Mouse (Mus musculus): ENCODE results near the gene Ankrd28. TPM values are rescaled to one million over a fixed set of nuclear protein-coding genes. Genes with fewer than 3 reads are reported as not detected.

Gene Ankrd28
- total and polyA plus RNA-seq, 3 experiments, result 6.6 to 27.7 (median 22.1) TPM

- Histone ChIP-seq H3K27me3 (ENCODE audit: control insufficient read depth, insufficient read depth, low read length) (no peaks in the 10 kb centered on the region), H3K79me2 (replicated peaks; ENCODE audit: control insufficient read depth, insufficient read depth, low read length) (no peaks in the 10 kb centered on the region), H3K4me3 (no peak overlapping the region), H3K9ac (ENCODE audit: low read depth, low read length) (no peak overlapping the region), H3K27ac (peak overlapping the region; percentile 96), H3K4me1 (ENCODE audit: control insufficient read depth, insufficient read depth, low read length) (peaks cover 20% of the 10 kb centered on the region), H3K36me3 (ENCODE audit: control insufficient read depth, insufficient read depth, low read length) (peaks cover 2% of the 10 kb centered on the region; the same call in 1 of the 2 replicates)
- peak in 1 of 2 experiments; percentile 27 for DNase-seq
- TF ChIP-seq POLR2A (IDR thresholded peaks at IDR 0.05; ENCODE audit: insufficient read depth, low read depth, low read length), result no peak
- 93% methylated on average over 8 of the region's 8 CpGs for WGBS
- intact Hi-C loops (cut with DNase I), result loop anchor here (5.0 to 10.0 kb wide), 5 partner anchors 39 to 537 kb away; no protein-coding TSS in a partner anchor
Measured at GRCm38 (mm10) chr14:31658126-31658680, 172.2 kb downstream of the Ankrd28 start.

GRCm38 (mm10) chr14:31656857-31657645 is 173.4 kb downstream of the Ankrd28 start:
- peak; percentile 75; the same call in 1 of the 2 replicates for TF ChIP-seq EP300 (IDR thresholded peaks at IDR 0.05; ENCODE audit: insufficient read depth, low read depth, low read length)
- peak; percentile 99 for TF ChIP-seq CTCF (IDR thresholded peaks at IDR 0.05)
- TF ChIP-seq POLR2A (IDR thresholded peaks at IDR 0.05; ENCODE audit: insufficient read depth, low read depth, low read length), result no peak
- Histone ChIP-seq H3K9ac (ENCODE audit: low read depth, low read length) (no peak overlapping the region), H3K4me3 (no peak overlapping the region), H3K4me1 (ENCODE audit: control insufficient read depth, insufficient read depth, low read length) (peaks cover 14% of the 10 kb centered on the region), H3K27ac (peak overlapping the region; percentile 39), H3K79me2 (replicated peaks; ENCODE audit: control insufficient read depth, insufficient read depth, low read length) (no peaks in the 10 kb centered on the region), H3K36me3 (ENCODE audit: control insufficient read depth, insufficient read depth, low read length) (peaks cover 2% of the 10 kb centered on the region; the same call in 1 of the 2 replicates), H3K27me3 (ENCODE audit: control insufficient read depth, insufficient read depth, low read length) (no peaks in the 10 kb centered on the region)
- WGBS, result 11% methylated on average over 5 of the region's 5 CpGs
- intact Hi-C loops (cut with DNase I), result loop anchor here (1.0 to 10.0 kb wide), 7 partner anchors 40 to 538 kb away; no protein-coding TSS in a partner anchor
- peak; percentile 71 to 78 for DNase-seq

- H3K27me3 ChIP-seq (ENCODE audit: control insufficient read depth, insufficient read depth, low read length), result no peaks in the 10 kb centered on the region
- intact Hi-C loops (cut with DNase I), result loop anchor here (5.0 to 10.0 kb wide), 5 partner anchors 41 to 538 kb away; no protein-coding TSS in a partner anchor
- no peak for TF ChIP-seq CTCF (IDR thresholded peaks at IDR 0.05)
- no peak for TF ChIP-seq POLR2A (IDR thresholded peaks at IDR 0.05; ENCODE audit: insufficient read depth, low read depth, low read length)
- TF ChIP-seq EP300 (IDR thresholded peaks at IDR 0.05; ENCODE audit: insufficient read depth, low read depth, low read length), result no peak
- WGBS, result 71% methylated on average over 7 of the region's 7 CpGs
- DNase-seq, result peak in 1 of 2 experiments; percentile 19
- no peak overlapping the region for H3K4me3 ChIP-seq
- H3K36me3 ChIP-seq (ENCODE audit: control insufficient read depth, insufficient read depth, low read length), result peaks cover 2% of the 10 kb centered on the region; the same call in 1 of the 2 replicates
- no peaks in the 10 kb centered on the region for H3K79me2 ChIP-seq (replicated peaks; ENCODE audit: control insufficient read depth, insufficient read depth, low read length)
- no peak overlapping the region for H3K9ac ChIP-seq (ENCODE audit: low read depth, low read length)
- peaks cover 14% of the 10 kb centered on the region for H3K4me1 ChIP-seq (ENCODE audit: control insufficient read depth, insufficient read depth, low read length)
- no peak overlapping the region for H3K27ac ChIP-seq
Measured at GRCm38 (mm10) chr14:31656386-31656785, 174.1 kb downstream of the Ankrd28 start.

- Histone ChIP-seq H3K9ac (ENCODE audit: low read depth, low read length) (no peak overlapping the region), H3K4me3 (no peak overlapping the region), H3K27me3 (ENCODE audit: control insufficient read depth, insufficient read depth, low read length) (no peaks in the 10 kb centered on the region), H3K36me3 (ENCODE audit: control insufficient read depth, insufficient read depth, low read length) (peaks cover 1% of the 10 kb centered on the region; the same call in 1 of the 2 replicates), H3K79me2 (replicated peaks; ENCODE audit: control insufficient read depth, insufficient read depth, low read length) (no peaks in the 10 kb centered on the region), H3K27ac (no peak overlapping the region), H3K4me1 (ENCODE audit: control insufficient read depth, insufficient read depth, low read length) (peaks cover 12% of the 10 kb centered on the region)
- peak in 1 of 2 experiments; percentile 13 for DNase-seq
- 85% methylated on average over 14 of the region's 14 CpGs for WGBS
- intact Hi-C loops (cut with DNase I), result loop anchor here (5.0 to 10.0 kb wide), 5 partner anchors 42 to 539 kb away; no protein-coding TSS in a partner anchor
- TF ChIP-seq EP300 (IDR thresholded peaks at IDR 0.05; ENCODE audit: insufficient read depth, low read depth, low read length) (no peak), POLR2A (IDR thresholded peaks at IDR 0.05; ENCODE audit: insufficient read depth, low read depth, low read length) (no peak), CTCF (IDR thresholded peaks at IDR 0.05) (no peak)
Measured at GRCm38 (mm10) chr14:31655406-31655805, 175.0 kb downstream of the Ankrd28 start.

- Histone ChIP-seq H3K4me1 (ENCODE audit: control insufficient read depth, insufficient read depth, low read length) (peaks cover 8% of the 10 kb centered on the region), H3K36me3 (ENCODE audit: control insufficient read depth, insufficient read depth, low read length) (no peaks in the 10 kb centered on the region), H3K4me3 (no peak overlapping the region), H3K79me2 (replicated peaks; ENCODE audit: control insufficient read depth, insufficient read depth, low read length) (no peaks in the 10 kb centered on the region), H3K27me3 (ENCODE audit: control insufficient read depth, insufficient read depth, low read length) (no peaks in the 10 kb centered on the region), H3K27ac (no peak overlapping the region), H3K9ac (ENCODE audit: low read depth, low read length) (no peak overlapping the region)
- 82% methylated on average over 5 of the region's 5 CpGs for WGBS
- peak in 1 of 2 experiments; percentile 14 for DNase-seq
- intact Hi-C loops (cut with DNase I), result loop anchor here (5.0 to 10.0 kb wide), 5 partner anchors 42 to 540 kb away; no protein-coding TSS in a partner anchor
- TF ChIP-seq POLR2A (IDR thresholded peaks at IDR 0.05; ENCODE audit: insufficient read depth, low read depth, low read length) (no peak), EP300 (IDR thresholded peaks at IDR 0.05; ENCODE audit: insufficient read depth, low read depth, low read length) (no peak), CTCF (IDR thresholded peaks at IDR 0.05) (no peak)
Measured at GRCm38 (mm10) chr14:31654816-31655215, 175.6 kb downstream of the Ankrd28 start.

All from heart, adult 2 months (tissue).